Mouse (Mus musculus): ENCODE measurements at regions not wholly inside any gene's neighbourhood (a gene's known extent, or its start where the extent isn't known, plus 50 kb on each side); places are given as distances from the start of the nearest gene placed in this dataset.

DNA sequence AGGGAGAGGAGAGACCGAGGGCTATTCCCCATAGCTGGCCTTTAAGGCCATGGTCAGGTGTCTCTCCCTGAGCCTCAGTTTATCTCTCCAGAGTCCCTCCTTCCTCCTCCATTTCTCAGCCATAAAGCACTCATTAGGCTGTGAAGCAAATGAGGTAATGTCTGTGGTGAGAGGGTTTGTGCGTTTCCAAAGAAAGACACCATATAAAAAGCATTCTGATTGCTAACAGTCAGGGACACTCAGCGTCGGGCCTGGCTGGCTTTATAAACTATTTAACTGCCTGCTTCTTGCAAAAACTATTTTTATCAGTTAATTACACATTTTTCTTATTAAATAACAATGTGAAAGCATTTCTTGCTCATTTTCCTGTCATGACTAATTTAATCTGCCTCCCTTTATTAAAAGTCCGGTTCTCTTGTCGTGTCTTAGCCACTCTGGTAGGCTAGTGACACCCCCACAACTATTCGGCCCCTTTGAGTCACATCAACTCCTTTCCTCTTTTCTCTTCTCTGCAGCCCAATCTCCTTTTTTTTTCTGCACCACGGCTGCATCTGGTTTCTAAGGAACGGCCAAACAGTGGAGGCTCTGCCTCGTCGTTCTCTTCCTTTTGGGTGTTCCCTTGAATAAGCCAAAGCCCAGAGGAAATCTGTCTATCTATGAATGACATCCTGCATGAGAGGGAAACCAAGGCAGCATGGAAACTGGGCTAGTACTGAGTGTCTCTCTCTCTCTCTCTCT, 114.6 kb upstream of the Lmo4 start:
- TF ChIP-seq CTCF (IDR thresholded peaks at IDR 0.05; ENCODE audit: borderline replicate concordance, control insufficient read depth, extremely low read depth, insufficient read depth, low read length, poor library complexity) (no peak), POLR2A (IDR thresholded peaks at IDR 0.05; ENCODE audit: control insufficient read depth, extremely low read depth, insufficient read depth, low read length, poor library complexity) (no peak)
